Mouse (Mus musculus): Measurements from ENCODE around the gene Mlxipl.

DNA sequence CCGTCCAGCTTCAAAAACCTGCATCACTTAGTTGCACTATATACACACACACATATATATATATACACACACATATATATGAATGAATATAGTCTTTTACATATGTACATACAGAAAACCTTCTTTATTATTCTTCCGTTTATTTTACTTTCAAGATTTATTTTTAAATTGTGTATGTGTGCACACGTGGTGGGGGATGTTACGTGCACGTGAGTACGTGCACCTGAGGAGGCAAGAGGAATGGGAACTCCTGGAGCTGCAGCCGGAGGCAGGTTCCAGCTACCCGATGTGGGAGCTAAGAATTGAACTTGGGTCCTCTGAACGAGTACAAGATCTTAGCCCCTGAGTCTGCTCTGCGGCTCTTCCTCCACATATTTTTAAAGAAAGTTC, 96.5 kb downstream of the Mlxipl start:
- TF ChIP-seq CTCF (IDR thresholded peaks at IDR 0.05; ENCODE audit: extremely low read depth, insufficient read length, insufficient replicate concordance, low read depth, low read length) (no peak), POLR2A (IDR thresholded peaks at IDR 0.05; ENCODE audit: low read depth, low read length) (no peak)
